Mouse (Mus musculus) embryonic fibroblast, embryonic 13.5 days (primary cell): Measurements from ENCODE around the gene Sdccag8.

Source experiments
- CTCF ChIP-seq: IDR thresholded peaks from 2 replicates; pipeline ENCODE4 v1.5.1; 2011; ENCODE audit warnings: mild to moderate bottlenecking, control low read depth, low read length, moderate library complexity, borderline replicate concordance; ENCODE audit not compliant: insufficient read depth
- POLR2A ChIP-seq: IDR thresholded peaks from 2 replicates; pipeline ENCODE4 v1.6.1; 2011; ENCODE audit warnings: low read depth, mild to moderate bottlenecking, control low read depth, low read length, moderate library complexity

GRCm38 (mm10) chr1:176774533-176774932, 39.9 kb upstream of the Sdccag8 start:
- TF ChIP-seq POLR2A (no peak), CTCF (no peak)
